9 mouse cellular contexts compared by ENCODE assay signal in genomic region chr5:27680476-27680875, GRCm38 (mm10).
DNase-seq lines count a peak whose midpoint lies in the region; ATAC-seq and TF ChIP-seq lines count a peak whose summit lies in the region.
"Had no signal": no experiment of that assay in that cellular context is flagged by ENCODE, and none has a peak within 500 bp of the region (broad histone marks: within the 10 kb centered on the region; RNA-seq: fewer than 3 reads in every experiment).

No protein-coding gene starts in this region.

- peak; percentile 35 to 72 for DNase-seq in adrenal gland, adult (ENCODE audit: inconsistent age in 2 of 2, low spot score in 1 of 2)
- no peak for DNase-seq in adrenal gland, adult 8-10 months
- DNase-seq in liver: peak; percentile 64
- no peak for DNase-seq in liver, embryonic 11.5 days (ENCODE audit: low spot score)
- peak; percentile 73 for DNase-seq in brain, adult 2 months (ENCODE audit: low read depth, low spot score)
- peak; percentile 49 for DNase-seq in liver, postnatal 0 days

- H3K27ac ChIP-seq in liver, embryonic 11.5 days (ENCODE audit: low read depth, low read length): no peak overlapping the region
- H3K27ac ChIP-seq in liver, postnatal 0 days (ENCODE audit: low read depth): no peak overlapping the region
- H3K27ac ChIP-seq: midbrain, embryonic 12.5 days had no signal

- H3K4me2 ChIP-seq in liver, embryonic 11.5 days: no peak overlapping the region
- no peak overlapping the region for H3K4me2 ChIP-seq in liver, postnatal 0 days (ENCODE audit: low read depth, low read length)
- H3K4me2 ChIP-seq: midbrain, embryonic 12.5 days had no signal

- no peaks in the 10 kb centered on the region for H3K27me3 ChIP-seq in liver, embryonic 11.5 days (replicated peaks; ENCODE audit: control insufficient read depth, insufficient read depth, low read length)
- no peaks in the 10 kb centered on the region for H3K27me3 ChIP-seq in liver, postnatal 0 days (ENCODE audit: insufficient read depth, low read length)
- H3K27me3 ChIP-seq: midbrain, embryonic 12.5 days had no signal

- no peaks in the 10 kb centered on the region for H3K4me1 ChIP-seq in liver, embryonic 11.5 days (replicated peaks; ENCODE audit: control insufficient read depth, insufficient read depth, low read length)
- H3K4me1 ChIP-seq in liver, postnatal 0 days (ENCODE audit: insufficient read depth): no peaks in the 10 kb centered on the region

- no peaks in the 10 kb centered on the region for H3K36me3 ChIP-seq in liver, embryonic 11.5 days (ENCODE audit: control insufficient read depth, insufficient read depth, low read length)
- no peaks in the 10 kb centered on the region for H3K36me3 ChIP-seq in liver, postnatal 0 days (replicated peaks; ENCODE audit: insufficient read depth, low read length)
- H3K36me3 ChIP-seq: midbrain, embryonic 12.5 days had no signal

- TF ChIP-seq CTCF in liver, postnatal 0 days (IDR thresholded peaks at IDR 0.05; ENCODE audit: low read depth): peak; percentile 73

- no peak; the same call in 1 of the 2 replicates for ATAC-seq in liver, embryonic 11.5 days (replicated peaks; ENCODE audit: low FRiP score)
- peak; percentile 81 for ATAC-seq in erythroid progenitor cell, adult 5-6 weeks (replicated peaks; ENCODE audit: low FRiP score, poor library complexity, severe bottlenecking)
- ATAC-seq in liver, postnatal 0 days: no peak
- no peak for ATAC-seq in activated CD4-positive, CD25-positive, alpha-beta regulatory T cell, adult 4 months

- WGBS in liver, embryonic 11.5 days: 35% methylated on average over 5 of the region's 5 CpGs
- WGBS in liver, postnatal 0 days (ENCODE audit: insufficient replicate concordance): 29% methylated on average over 5 of the region's 5 CpGs

- H3K9me3 ChIP-seq in liver, embryonic 11.5 days (ENCODE audit: control insufficient read depth, low read length): no peaks in the 10 kb centered on the region
- no peaks in the 10 kb centered on the region for H3K9me3 ChIP-seq in liver, postnatal 0 days (ENCODE audit: low read length)
- H3K9me3 ChIP-seq: midbrain, embryonic 12.5 days had no signal

- H3K4me3 ChIP-seq in liver, embryonic 11.5 days (ENCODE audit: low read depth, low read length): no peak overlapping the region
- no peak overlapping the region for H3K4me3 ChIP-seq in liver, postnatal 0 days (ENCODE audit: low read depth, low read length)
- H3K4me3 ChIP-seq: midbrain, embryonic 12.5 days had no signal

- no peak overlapping the region for H3K9ac ChIP-seq in liver, embryonic 11.5 days (ENCODE audit: low read depth, low read length)
- H3K9ac ChIP-seq in liver, postnatal 0 days (replicated peaks): no peak overlapping the region
- H3K9ac ChIP-seq: midbrain, embryonic 12.5 days had no signal

- TF ChIP-seq EP300 in liver, postnatal 0 days (IDR thresholded peaks at IDR 0.05; ENCODE audit: low read depth): no peak

Comparison
In these comparisons a context has a peak if more than half of its experiments do, and no peak if none do; other contexts are left out.
1. DNase-seq: peak in adrenal gland, adult (2 of 2), liver (single experiment), brain, adult 2 months (single experiment) and liver, postnatal 0 days (single experiment); none in adrenal gland, adult 8-10 months (single experiment) and liver, embryonic 11.5 days (single experiment).